Mouse (Mus musculus): Measurements from ENCODE around the gene Hsd11b2.

GRCm38 (mm10) chr8:105573427-105573826 lies 54.9 kb downstream of the Hsd11b2 start:
- TF ChIP-seq CTCF (IDR thresholded peaks at IDR 0.05; ENCODE audit: extremely low read depth, insufficient read depth, low read length) (no peak), POLR2A (IDR thresholded peaks at IDR 0.05; ENCODE audit: extremely low read depth, insufficient read depth, low read length) (no peak)

Measured in cortical plate, adult 2 months (tissue).